Mouse (Mus musculus): ENCODE results near the gene Bfsp1. TPM values are rescaled to one million over a fixed set of nuclear protein-coding genes. Genes with fewer than 3 reads are reported as not detected.

Gene Bfsp1
- polyA plus RNA-seq, 1 experiment: 0.35 TPM

DNA sequence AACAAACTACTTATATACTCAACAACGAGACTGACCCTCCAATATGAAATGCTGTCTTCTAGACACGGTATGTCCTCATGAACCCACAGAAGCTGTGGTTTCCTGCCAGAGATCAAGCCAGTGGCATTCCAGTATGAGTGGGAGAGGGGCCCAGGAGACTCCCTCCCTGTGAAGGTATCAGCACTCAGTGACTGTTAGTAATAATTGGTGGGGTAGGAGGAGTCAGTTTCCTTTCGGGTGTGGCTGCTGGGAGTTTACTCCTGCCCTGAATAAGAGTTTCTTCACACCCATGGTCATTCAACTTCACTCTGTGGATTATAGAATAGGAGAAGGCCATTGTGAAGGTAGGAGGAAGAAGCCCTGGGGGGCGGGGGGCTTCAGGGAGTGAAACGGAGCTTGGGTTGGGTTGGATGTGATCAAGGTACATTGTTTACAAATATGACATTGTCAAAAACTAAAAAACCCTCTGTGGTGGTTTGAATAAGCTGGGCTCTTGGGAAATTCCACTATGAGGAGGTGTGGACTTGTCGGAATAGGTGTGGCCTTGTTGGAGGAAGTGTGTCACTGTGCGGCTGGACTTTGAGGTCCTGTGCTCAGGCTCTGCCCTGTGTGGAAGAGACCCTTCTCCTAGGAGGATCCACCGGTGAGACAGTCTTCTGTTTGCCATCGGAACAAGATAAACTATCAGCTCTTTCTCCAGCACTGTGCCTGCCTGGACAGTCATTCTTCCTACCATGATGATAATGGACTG lies 36.7 kb upstream of the Bfsp1 start:
- Histone ChIP-seq H3K36me3 (ENCODE audit: control insufficient read depth, insufficient read depth, low read length) (no peaks in the 10 kb centered on the region), H3K27me3 (ENCODE audit: control insufficient read depth, insufficient read depth, low read length) (no peaks in the 10 kb centered on the region), H3K4me3 (ENCODE audit: control insufficient read depth, insufficient read depth, low read length) (no peak overlapping the region), H3K27ac (ENCODE audit: control insufficient read depth, insufficient read depth, low read length) (no peak overlapping the region), H3K4me1 (replicated peaks; ENCODE audit: control insufficient read depth, insufficient read depth, low read length) (no peaks in the 10 kb centered on the region)
- DNase-seq: no peak
- no peak for TF ChIP-seq POLR2A (IDR thresholded peaks at IDR 0.05; ENCODE audit: control insufficient read depth, extremely low read depth, insufficient read depth, low read length, poor library complexity)
- TF ChIP-seq CTCF (IDR thresholded peaks at IDR 0.05; ENCODE audit: borderline replicate concordance, control insufficient read depth, extremely low read depth, insufficient read depth, low read length, poor library complexity): no peak
- WGBS: 91% methylated on average over 9 of the region's 9 CpGs

DNA sequence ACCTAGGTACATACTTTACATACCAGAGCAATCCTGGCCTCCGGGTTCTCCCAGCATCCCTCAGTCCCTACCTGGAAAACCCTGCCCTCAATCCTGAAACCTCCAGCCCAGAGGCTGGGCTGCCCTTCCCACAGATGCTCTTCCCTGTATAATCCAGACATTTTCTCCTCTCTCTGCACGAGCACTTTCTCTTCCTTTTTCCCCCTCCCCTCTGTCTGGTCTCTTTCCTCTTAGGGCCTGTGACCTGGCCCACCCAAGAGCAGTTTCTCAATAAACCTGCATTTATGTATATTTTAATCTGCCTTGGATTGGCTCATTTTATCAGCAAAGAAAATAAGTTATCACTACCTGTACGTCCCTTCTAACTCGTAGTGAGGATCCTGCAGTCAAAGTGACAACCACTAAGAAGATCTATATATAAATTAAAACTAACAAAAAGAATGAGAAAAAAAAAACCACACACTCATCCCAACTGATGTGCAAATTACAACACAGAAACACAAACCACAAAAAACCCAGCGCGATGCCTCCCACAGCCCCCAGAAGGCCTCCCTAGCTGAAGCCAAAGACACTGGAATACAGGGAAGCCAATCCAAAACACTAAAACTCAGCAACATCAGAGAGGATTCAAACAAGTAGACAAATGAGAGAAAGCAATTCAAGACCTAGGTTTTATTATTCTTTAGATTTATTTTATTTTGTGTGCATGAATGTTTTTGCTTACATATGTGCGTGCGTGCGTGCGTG lies 28.5 kb upstream of the Bfsp1 start:
- no peak for TF ChIP-seq POLR2A (IDR thresholded peaks at IDR 0.05; ENCODE audit: control insufficient read depth, extremely low read depth, insufficient read depth, low read length, poor library complexity)
- TF ChIP-seq CTCF (IDR thresholded peaks at IDR 0.05; ENCODE audit: borderline replicate concordance, control insufficient read depth, extremely low read depth, insufficient read depth, low read length, poor library complexity): no peak
- WGBS: 81% methylated on average over 10 of the region's 10 CpGs
- no peak for DNase-seq
- H3K36me3 ChIP-seq (ENCODE audit: control insufficient read depth, insufficient read depth, low read length): no peaks in the 10 kb centered on the region
- no peak overlapping the region for H3K27ac ChIP-seq (ENCODE audit: control insufficient read depth, insufficient read depth, low read length)
- no peaks in the 10 kb centered on the region for H3K27me3 ChIP-seq (ENCODE audit: control insufficient read depth, insufficient read depth, low read length)
- H3K4me3 ChIP-seq (ENCODE audit: control insufficient read depth, insufficient read depth, low read length): no peak overlapping the region
- no peaks in the 10 kb centered on the region for H3K4me1 ChIP-seq (replicated peaks; ENCODE audit: control insufficient read depth, insufficient read depth, low read length)

DNA sequence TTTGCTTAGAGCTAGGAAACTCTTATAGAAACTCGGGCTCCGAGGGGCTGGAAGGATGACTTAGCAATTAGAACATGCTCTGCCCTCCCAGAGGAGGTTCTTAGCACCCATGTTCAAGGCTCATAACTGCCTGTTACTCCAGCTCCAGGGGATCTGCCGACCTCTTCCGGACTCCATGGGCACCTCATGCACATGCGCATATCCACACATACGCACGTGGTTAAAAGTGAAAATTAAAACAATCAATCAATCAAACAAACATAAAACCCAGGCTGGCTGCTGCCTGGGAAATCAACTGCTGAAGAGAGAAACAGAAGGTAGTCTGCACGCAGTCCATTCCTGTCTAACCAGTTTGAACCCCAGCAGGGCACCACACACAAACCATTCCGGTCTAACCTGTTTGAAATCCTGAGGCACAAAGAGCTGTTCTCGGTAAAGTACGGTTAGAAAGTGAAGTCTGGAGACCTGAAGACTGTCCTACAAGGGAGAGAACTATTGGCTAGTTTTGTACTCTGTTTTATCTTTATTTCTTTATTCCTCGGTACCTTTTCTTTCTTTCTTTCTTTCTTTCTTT lies 27.0 kb upstream of the Bfsp1 start:
- no peak overlapping the region for H3K27ac ChIP-seq (ENCODE audit: control insufficient read depth, insufficient read depth, low read length)
- no peaks in the 10 kb centered on the region for H3K4me1 ChIP-seq (replicated peaks; ENCODE audit: control insufficient read depth, insufficient read depth, low read length)
- H3K4me3 ChIP-seq (ENCODE audit: control insufficient read depth, insufficient read depth, low read length): no peak overlapping the region
- 77% methylated on average over 12 of the region's 12 CpGs for WGBS
- H3K36me3 ChIP-seq (ENCODE audit: control insufficient read depth, insufficient read depth, low read length): no peaks in the 10 kb centered on the region
- TF ChIP-seq POLR2A (IDR thresholded peaks at IDR 0.05; ENCODE audit: control insufficient read depth, extremely low read depth, insufficient read depth, low read length, poor library complexity): no peak
- no peak for TF ChIP-seq CTCF (IDR thresholded peaks at IDR 0.05; ENCODE audit: borderline replicate concordance, control insufficient read depth, extremely low read depth, insufficient read depth, low read length, poor library complexity)
- H3K27me3 ChIP-seq (ENCODE audit: control insufficient read depth, insufficient read depth, low read length): no peaks in the 10 kb centered on the region
- DNase-seq: no peak

DNA sequence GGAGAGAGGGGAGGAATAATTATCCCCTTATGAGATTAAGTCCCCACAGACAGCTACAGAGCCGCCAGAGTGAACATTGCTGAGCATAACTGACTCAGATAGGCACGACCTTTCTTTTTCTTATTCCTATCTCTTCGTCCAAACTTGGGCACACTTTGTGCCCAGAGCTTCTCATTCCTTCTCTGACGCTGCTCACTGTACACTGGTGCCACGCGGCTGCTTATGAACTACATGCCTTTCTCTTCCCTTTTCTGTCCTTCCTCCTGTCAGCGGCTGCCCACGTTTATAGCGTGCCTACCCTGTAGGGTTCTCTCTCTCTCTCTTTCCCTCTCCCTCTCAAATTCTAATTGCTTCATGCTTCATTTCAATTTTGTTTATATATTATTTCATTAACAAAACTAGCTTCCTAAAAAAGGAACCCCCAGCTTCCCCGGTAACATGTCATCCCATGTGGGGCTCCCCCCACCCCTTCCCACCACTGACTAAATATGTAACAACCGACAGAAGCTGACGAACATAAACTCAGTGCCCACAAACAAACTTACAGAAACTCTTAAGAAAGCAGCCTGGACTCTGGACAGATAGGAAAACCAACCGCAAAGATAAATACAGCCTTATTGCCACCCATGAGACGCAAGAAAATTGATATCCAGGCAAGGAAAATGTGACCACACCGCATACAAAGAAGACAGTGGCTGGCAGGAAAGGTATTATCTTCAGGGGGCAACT lies 26.3 kb upstream of the Bfsp1 start:
- H3K4me1 ChIP-seq (replicated peaks; ENCODE audit: control insufficient read depth, insufficient read depth, low read length): no peaks in the 10 kb centered on the region
- TF ChIP-seq POLR2A (IDR thresholded peaks at IDR 0.05; ENCODE audit: control insufficient read depth, extremely low read depth, insufficient read depth, low read length, poor library complexity): no peak
- no peak for TF ChIP-seq CTCF (IDR thresholded peaks at IDR 0.05; ENCODE audit: borderline replicate concordance, control insufficient read depth, extremely low read depth, insufficient read depth, low read length, poor library complexity)
- H3K36me3 ChIP-seq (ENCODE audit: control insufficient read depth, insufficient read depth, low read length): no peaks in the 10 kb centered on the region
- no peak for DNase-seq
- H3K27me3 ChIP-seq (ENCODE audit: control insufficient read depth, insufficient read depth, low read length): no peaks in the 10 kb centered on the region
- 74% methylated on average over 15 of the region's 15 CpGs for WGBS
- no peak overlapping the region for H3K27ac ChIP-seq (ENCODE audit: control insufficient read depth, insufficient read depth, low read length)
- no peak overlapping the region for H3K4me3 ChIP-seq (ENCODE audit: control insufficient read depth, insufficient read depth, low read length)

DNA sequence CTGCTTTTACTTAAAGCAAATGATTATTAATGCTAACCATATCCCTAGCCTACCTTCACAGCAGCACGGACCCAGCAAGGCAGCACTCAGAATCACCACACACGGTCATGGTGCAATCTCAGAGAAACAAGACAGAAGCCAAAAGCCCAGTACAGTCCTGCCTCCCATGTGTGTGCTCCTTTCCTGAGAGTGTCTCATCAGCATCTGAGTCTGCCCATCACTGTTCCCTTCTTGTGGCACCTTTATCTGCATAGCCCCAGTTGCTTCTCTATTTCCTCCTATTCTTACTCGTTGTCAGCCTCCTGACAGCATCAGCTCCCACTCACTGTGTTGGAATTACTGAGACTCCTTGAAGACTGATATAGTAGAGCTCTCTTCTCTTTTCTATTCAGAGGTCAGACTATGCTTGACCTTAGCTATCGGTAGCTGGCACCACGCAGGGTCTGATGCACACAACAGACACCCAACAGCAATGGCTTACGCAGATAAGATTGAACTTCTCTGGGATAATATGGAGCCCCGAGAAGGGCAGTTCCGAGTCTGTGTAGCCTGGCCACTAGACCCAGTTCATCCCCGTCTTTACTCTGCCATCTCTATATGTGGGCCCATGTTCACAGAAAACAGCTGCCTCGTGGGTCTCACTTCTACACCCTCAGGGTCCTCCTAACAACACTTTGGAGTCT lies 19.8 kb upstream of the Bfsp1 start:
- no peak overlapping the region for H3K4me3 ChIP-seq (ENCODE audit: control insufficient read depth, insufficient read depth, low read length)
- 88% methylated on average over 10 of the region's 10 CpGs for WGBS

More for the DNA sequence above, 19.8 kb upstream of the Bfsp1 start:
- Histone ChIP-seq H3K36me3 (ENCODE audit: control insufficient read depth, insufficient read depth, low read length) (no peaks in the 10 kb centered on the region), H3K4me1 (replicated peaks; ENCODE audit: control insufficient read depth, insufficient read depth, low read length) (no peaks in the 10 kb centered on the region), H3K27me3 (ENCODE audit: control insufficient read depth, insufficient read depth, low read length) (no peaks in the 10 kb centered on the region), H3K27ac (ENCODE audit: control insufficient read depth, insufficient read depth, low read length) (no peak overlapping the region)
- DNase-seq: no peak
- TF ChIP-seq POLR2A (IDR thresholded peaks at IDR 0.05; ENCODE audit: control insufficient read depth, extremely low read depth, insufficient read depth, low read length, poor library complexity) (no peak), CTCF (IDR thresholded peaks at IDR 0.05; ENCODE audit: borderline replicate concordance, control insufficient read depth, extremely low read depth, insufficient read depth, low read length, poor library complexity) (no peak)

Data from thymus, adult 2 months (tissue).